Mouse (Mus musculus): ENCODE measurements at regions not wholly inside any gene's neighbourhood (a gene's known extent, or its start where the extent isn't known, plus 50 kb on each side); places are given as distances from the start of the nearest gene placed in this dataset.

DNA sequence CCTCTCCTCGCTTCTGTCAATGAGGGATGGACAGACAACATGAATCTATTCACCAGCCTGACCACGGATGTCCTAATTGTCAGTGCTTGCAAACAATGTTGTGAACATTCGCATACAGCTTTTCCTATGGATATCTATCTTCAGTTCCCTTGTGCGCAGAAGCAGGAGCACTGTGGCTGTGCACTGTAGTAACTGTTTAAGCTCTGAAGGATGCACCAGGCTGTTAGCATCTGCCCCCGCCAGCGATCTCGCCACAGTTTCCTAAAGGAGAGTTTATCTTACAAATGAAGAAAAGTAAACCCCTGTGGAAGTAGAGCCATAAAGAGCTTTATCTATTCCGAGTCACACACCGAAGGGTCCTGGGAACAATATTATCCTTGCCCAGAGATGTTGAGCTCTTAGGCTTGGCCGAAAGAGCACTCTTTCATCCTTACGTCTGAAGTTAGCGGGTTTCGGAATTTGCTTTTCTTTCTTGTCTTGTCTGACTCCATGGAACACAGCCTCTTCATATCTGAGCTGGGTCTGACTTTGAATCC lies 357.4 kb downstream of the Agtpbp1 start:
- no peak for DNase-seq

DNA sequence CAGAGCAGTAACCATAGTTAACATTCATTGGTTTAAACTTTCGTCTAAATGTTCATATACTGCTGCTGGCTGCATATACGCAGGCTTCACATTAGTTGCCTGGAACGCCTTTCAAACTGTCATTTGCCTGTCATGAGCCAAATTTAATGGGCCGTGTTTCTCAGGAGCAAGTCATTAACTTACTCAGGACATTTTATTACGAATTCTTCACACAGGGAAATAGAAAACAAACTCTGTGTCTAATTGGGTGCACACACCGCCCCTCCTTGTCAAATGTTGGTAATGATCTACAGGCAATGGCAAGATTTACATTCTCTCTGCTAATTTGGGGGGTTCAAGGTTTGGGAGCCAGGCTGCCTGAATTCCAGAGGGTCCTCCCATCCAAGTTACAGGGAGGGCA lies 364.4 kb downstream of the Agtpbp1 start:
- DNase-seq: no peak

DNA sequence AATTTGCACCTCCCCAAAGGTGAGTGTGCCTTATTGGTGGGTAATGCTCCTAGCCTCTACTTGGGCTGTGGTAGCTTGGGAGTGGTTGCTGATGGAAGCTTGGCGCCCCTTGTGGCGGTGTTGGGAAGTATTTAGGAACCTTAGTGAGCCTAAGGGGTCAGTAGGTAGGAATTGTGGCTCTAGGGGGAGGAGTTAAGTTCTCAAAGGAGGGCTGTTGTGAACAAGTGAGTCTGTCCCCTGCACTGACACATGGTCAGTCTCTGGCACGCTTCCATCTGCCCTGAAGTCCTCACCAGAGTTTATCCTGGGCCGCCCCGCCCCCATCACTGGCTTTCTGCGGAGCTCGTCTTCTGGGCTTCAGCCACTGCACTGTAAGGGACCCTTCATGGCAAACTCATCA lies 364.9 kb downstream of the Agtpbp1 start:
- peak; percentile 17 for DNase-seq

DNA sequence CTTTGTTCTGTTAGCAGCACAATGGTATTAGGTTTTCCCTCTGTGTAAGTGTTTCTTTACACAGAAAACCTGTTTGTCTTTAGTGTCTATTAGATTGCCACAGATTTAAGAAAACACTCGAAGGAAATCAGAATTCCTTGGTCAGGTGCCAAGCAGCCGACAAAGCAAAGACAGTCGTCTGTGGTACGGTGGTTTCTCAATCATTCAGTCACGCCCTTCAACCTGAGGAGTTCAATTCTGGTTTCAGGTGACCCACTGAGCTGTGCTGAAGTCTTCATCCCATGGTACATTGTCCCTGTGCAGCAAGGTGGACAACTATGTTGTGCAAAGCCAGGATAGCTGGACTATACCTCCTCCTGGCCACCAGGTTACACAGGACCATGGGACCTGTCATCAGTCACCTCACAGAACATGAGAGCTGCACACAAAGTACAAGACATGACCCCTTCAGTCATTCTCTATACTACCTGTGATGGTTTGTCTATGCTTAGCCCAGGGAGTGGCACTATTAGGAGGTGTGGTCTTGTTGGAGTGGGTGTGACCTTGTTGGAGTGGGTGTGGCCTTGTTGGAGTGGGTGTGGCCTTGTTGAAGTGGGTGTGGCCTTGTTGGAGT lies 368.2 kb downstream of the Agtpbp1 start:
- no peak for DNase-seq

DNA sequence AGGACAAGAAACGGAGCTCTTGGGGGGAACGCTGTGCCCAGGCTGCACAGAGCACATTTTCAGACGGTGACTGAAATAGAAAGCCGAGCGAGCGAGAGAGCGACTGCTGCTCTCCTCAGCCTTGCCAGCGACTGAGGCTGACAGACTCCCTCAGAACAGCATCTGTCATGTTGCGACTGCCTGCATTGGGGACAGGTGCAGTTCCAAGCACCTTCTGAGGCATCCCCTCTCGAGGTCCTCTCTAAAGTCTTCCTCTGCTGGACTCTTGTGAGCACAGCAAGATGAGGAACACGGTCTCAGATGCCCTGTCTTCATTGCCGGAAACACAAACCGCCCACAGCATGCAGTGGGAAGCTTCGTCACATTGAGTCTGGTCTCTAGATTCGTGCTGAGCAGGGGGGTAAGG lies 372.7 kb downstream of the Agtpbp1 start:
- DNase-seq: no peak

DNA sequence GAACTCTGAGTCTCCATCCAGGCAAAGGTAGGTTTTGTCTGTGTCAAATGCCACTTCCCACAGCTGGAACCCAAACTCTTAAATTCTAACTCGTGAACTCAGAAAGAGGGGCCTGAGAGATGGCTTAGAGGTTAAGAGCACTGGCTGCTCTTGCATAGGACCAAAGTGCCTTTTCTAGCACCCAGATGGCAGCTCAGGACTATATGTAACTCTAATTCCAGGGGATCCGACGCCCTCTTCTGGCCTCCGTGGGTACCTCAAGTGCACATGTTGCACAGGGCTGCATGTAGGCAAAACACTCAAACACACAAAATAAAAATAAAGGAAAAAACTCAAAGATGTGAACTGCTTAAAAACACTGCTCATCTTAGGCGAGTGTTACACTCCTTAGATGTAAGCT lies 374.2 kb downstream of the Agtpbp1 start:
- DNase-seq: no peak

DNA sequence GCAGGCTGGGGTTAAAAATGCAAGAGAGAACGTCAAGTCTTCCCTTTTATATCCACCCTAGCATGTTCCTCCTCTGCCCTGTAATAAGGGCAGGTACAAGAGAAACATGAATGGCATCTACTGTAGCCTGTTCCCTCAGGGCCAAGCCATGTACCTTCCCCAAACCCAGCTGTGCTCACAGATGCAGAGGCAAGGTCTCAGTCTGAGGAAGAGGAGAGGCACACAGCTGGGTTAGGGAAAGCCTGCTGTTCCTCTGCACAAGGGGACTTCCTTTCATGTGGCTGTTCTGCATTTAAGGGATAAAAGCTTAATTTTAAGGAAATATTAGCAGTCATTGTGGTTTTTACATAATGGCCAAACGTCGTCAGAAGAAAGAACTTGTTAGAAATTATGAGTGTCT lies 378.8 kb downstream of the Agtpbp1 start:
- DNase-seq: no peak

DNA sequence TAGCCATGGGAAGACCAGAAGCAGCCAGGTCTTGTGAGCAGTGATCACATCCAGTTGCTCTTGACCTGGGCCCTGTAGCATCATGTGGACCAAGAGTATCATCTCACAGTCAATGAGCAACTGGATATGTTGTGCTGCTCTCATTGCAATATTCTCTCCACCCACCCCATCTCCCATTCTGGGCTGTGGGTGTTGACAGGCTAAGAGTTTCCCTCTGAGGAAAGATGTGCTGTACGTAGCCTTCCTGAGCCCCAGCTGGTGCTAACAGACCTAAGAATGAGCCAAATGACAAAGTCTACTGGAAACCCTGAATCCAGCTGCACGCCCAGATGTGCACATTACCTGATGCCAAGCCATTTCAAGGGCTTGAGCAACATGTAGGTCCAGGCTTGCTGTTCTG lies 380.5 kb downstream of the Agtpbp1 start:
- DNase-seq: no peak

DNA sequence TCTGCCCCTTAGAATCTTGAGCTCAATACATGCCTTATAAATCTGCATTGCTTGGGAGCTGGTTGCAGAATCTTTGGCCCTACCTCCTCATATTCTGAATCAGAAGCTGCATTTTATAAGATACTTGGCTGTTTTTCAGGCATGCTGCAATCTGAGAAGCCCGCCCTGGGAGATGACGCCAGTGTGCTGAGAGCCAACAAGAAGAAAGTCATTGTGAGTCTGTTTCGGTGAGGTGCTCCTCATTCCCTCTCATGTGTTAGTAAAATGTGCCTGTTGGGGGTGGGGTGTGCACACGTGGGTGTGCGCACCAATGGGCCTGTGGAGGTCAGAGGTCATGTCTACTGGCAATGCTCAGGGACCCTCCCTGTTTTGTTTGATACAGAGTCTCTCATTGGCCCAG lies 388.7 kb downstream of the Agtpbp1 start:
- no peak for DNase-seq

DNA sequence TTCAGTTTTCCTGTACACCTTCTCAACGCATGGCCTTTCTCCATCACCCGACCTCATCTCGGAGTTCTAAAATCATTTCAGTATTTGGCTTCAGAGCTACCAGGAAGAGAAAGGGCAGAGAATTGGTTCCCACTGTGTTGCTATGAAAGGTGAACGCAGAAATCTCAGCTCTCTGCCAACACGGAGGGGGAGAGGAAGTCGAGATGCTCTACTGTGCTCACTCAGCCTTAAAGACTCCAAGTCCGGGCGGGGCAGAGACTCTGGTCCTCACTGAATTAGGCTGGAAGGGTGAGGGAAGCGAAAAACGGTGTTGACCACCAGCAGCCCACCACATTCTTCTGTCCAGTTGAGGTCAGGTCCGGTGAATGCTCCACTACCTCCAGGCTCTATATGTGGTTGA lies 382.1 kb downstream of the Ntrk2 start:
- DNase-seq: no peak

All from kidney, adult 18-20 months (tissue).